Mouse (Mus musculus) hematopoietic multipotent progenitor cell, adult 10-12 weeks (in vitro differentiated cells): ENCODE measurements around the gene Ahnak. TPM values are rescaled to one million over a fixed set of nuclear protein-coding genes. Genes with fewer than 3 reads are reported as not detected.

Experiments used
- polyA plus RNA-seq: library from polyadenylated mRNA; stranded (reverse); fragments of >175 nt; gene quantifications from 2 replicates; pipeline ENCODE4 v1.2.3, GENCODE M21; 2012; ENCODE audit warnings: low replicate concordance

Gene Ahnak
- 112 and 248 TPM in 2 replicates for polyA plus RNA-seq

DNA sequence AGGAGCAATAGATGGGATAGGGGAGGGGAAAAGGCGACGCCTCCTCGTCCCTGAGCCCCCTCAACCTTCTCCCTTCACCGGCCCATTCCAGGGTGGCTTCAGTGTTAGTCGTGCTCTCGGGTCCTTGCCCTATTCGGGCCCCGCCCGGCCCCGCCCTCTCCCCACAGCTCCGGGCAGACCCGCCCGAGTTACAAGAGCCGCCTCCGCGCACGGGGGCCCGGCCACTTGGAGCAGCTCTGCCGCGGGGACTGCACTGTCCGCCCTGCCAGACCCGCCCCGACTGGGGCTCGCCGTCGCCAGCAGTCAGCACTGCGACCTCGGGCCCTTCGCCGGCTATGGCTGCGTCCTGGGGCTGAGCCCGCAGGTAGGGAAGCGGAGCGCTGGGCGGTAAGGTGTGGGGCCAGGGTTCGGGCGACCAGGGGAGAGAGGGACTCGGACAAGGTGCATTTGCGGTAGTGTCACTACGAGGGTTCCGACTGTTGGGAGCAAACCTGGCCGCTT, at the start of gene Ahnak:
Gene Ahnak (plus strand): TSS at position 219 of the 501 bp plus-strand sequence.

DNA sequence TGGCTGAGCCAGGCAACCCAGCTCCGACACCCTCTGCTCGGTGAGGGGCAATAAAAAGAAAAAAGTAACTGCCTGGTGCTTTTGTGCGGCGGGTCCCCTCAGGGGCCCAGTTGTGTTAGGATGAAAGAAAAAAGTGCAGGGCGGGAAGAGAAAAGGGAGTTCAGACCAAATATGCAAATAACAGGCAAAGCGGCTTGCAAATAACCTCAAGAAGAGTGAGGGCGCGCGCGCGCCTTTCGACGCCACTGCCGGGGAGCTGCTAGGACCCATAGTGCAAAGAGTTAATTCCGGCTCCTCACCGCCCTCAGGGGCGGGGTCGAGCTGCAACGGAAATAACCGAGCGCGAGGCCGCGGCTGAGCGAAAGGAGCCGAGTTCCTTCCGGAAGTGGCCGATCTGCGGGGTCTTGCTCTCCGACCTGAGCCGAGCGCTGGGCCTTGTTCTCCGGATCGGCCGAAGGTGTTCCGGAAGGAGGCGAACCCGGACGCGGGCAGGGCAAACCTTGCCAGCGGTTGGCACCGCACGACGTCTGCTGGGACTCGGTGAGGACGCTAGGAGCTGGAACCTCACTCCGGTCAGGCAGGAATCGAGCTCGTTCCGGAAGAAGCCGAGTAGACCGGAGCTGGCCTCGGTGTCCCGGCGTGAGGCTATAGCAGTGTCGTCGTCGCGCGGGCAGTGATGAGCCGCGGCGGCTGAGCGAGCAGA, 47.4 kb upstream of the Ahnak start, which contains the start of gene Mta2:
Gene Mta2 (plus strand): TSS at position 361 of the 703 bp plus-strand sequence.

DNA sequence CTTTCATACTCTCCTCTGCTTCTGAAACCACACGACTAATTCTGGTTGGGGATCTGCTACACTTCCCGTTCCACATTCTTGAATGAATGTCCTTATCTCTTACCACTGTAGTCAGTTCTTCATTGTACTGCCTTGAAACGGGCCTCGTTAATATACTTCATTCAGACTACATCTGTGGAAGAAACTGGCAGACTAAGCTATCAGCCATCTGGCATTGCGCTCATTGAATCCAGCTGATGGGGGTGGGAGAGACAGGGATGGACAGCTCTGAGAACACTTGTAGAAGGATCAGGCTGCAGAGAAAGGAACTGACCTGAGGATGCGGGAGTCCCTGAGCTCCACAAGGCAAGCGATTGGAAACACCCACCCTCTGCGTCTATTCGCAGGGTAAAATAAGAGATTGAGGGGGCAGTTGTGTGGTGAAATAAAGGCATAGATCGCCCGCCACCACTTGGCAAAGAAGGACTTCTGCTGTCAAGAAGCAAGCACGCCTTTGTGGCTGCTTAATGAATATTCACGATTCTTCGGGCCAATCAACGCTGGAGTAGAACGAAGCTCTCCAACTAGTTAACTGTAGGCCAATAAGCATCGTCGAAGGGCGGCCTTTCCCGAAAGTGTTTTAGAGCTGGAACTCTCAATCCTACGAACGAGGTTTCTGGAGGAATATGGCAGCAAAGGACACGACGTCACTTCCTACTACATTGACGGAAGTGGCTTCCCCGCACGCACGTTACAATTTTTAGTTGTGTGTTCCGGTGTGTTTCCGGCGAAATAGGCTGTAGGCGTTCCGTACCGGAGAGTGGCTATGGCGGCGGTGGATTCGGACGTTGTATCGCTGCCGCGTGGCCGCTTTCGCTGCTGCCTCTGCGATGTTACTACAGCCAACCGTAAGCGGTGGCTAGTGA, 35.7 kb upstream of the Ahnak start, which contains the start of gene Tut1:
Gene Tut1 (plus strand): TSS at position 713 of the 905 bp plus-strand sequence.

DNA sequence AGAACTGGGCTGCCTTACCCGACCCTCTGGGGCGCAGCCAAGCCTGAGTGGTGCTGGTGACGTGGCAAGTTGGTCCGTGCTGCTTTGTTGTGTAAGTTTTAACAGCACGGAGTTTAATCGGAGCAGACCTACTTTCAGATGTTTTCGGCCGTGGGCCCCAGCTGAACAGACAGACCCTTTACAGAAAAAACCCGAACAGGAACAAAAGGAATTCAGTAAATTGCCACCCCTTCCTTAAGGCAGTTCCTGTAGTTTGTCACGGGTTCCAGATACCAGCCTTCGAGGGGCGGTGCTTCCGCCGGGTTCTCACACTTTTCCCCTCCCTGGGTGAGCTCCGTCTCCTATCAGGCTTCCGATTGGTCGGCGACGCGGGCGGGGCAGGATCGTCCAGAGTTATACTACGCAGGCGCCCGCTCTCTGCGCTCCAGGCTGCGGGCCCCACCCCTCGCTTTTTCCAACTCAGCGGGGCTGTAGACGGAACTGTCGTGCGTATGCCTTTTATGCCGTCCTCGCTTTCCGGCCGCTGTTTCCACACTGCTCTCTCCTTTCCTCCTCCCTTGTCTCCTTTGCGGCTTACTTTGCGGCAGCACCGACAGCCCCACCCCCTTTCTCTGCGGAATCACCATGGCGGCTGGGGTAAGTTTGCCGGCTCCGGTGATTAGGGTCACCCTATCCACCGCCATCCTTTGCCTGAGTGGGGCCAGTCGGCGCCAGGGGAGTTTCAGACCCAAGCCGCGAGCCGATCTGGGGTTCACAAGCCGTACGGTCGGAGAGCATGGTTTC, 22.3 kb upstream of the Ahnak start, which contains the start of gene Eef1g:
Gene Eef1g (plus strand): TSS at position 452 of the 783 bp plus-strand sequence.

DNA sequence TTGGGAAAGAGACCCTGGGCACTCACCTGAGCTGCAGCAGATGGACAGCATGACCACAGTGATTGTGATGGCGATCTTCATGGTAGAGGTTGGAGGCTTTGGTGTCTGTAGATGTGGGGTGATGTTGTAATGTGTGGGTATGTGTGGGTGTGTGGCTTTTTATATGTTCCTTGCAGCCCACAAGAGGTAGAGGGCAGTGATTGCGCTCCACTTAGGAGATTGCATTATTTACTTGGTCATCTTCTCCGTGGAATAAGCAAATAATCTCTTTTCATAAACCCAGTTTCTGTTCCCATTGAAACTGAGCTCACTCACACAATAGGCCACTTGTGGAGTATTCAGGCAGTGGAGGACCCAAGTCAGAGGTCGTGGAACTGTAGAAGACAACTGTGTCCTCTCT, 98.7 kb downstream of the Ahnak start, which contains the start of gene Scgb1a1:
Gene Scgb1a1 (minus strand): TSS at position 138 of the 400 bp plus-strand sequence.

Other genes starting within 250 kb of the Ahnak start
- gene 1700092M07Rik, start 248.6 kb upstream of the Ahnak start, polyA plus RNA-seq, result 0.47 TPM in 1 of 2 replicates, not detected in the other
- gene Stx5a, start 247.9 kb upstream of the Ahnak start, polyA plus RNA-seq, result 33.5 and 37.6 TPM in 2 replicates
- 85.7 and 111 TPM in 2 replicates for gene Nxf1, start 232.2 kb upstream of the Ahnak start, polyA plus RNA-seq
- 40.2 and 65.2 TPM in 2 replicates for gene Tmem223, start 218.3 kb upstream of the Ahnak start, polyA plus RNA-seq
- gene Tmem179b, start 214.8 kb upstream of the Ahnak start, polyA plus RNA-seq, result 27.4 and 93.5 TPM in 2 replicates
- 18.5 and 32.1 TPM in 2 replicates for gene Taf6l, start 202.9 kb upstream of the Ahnak start, polyA plus RNA-seq
- 6.5 and 12.8 TPM in 2 replicates for gene Polr2g, start 190.7 kb upstream of the Ahnak start, polyA plus RNA-seq
- gene Zbtb3, start 186.7 kb upstream of the Ahnak start, polyA plus RNA-seq, result 1.5 and 2.5 TPM in 2 replicates
- gene Ttc9c, start 170.0 kb upstream of the Ahnak start, polyA plus RNA-seq, result 6.1 and 6.4 TPM in 2 replicates
- gene Hnrnpul2, start 169.3 kb upstream of the Ahnak start, polyA plus RNA-seq, result 83.1 and 207 TPM in 2 replicates
- gene AC129217.1, start 159.5 kb upstream of the Ahnak start, polyA plus RNA-seq, result 71.4 and 191 TPM in 2 replicates
- 65.8 and 85.4 TPM in 2 replicates for gene Bscl2, start 151.8 kb upstream of the Ahnak start, polyA plus RNA-seq
- gene Gng3, start 150.1 kb upstream of the Ahnak start, polyA plus RNA-seq, result 0.07 and 0.16 TPM in 2 replicates
- gene Lrrn4cl, start 138.5 kb upstream of the Ahnak start, polyA plus RNA-seq, result 0.12 TPM in 1 of 2 replicates, not detected in the other
- gene Ubxn1, start 117.8 kb upstream of the Ahnak start, polyA plus RNA-seq, result 106 and 169 TPM in 2 replicates
- gene Uqcc3, start 108.4 kb upstream of the Ahnak start, polyA plus RNA-seq, result 39.7 and 52.0 TPM in 2 replicates
- gene Lbhd1, start 105.6 kb upstream of the Ahnak start, polyA plus RNA-seq, result 0.17 and 0.48 TPM in 2 replicates
- not detected in 2 replicates for gene Gm49403, start 105.4 kb upstream of the Ahnak start, polyA plus RNA-seq
- 10.0 and 58.5 TPM in 2 replicates for gene 1810009A15Rik, start 100.4 kb upstream of the Ahnak start, polyA plus RNA-seq
- gene Gm49416, start 100.4 kb upstream of the Ahnak start, polyA plus RNA-seq, result 5.1 TPM in 1 of 2 replicates, not detected in the other
- 30.0 and 30.8 TPM in 2 replicates for gene Ints5, start 96.3 kb upstream of the Ahnak start, polyA plus RNA-seq
- 45.2 and 49.2 TPM in 2 replicates for gene Ganab, start 91.2 kb upstream of the Ahnak start, polyA plus RNA-seq
- 169 and 181 TPM in 2 replicates for gene B3gat3, start 68.9 kb upstream of the Ahnak start, polyA plus RNA-seq
- 13.0 and 33.9 TPM in 2 replicates for gene Rom1, start 59.9 kb upstream of the Ahnak start, polyA plus RNA-seq
- gene Eml3, start 59.7 kb upstream of the Ahnak start, polyA plus RNA-seq, result 90.5 and 184 TPM in 2 replicates
- 55.2 and 56.3 TPM in 2 replicates for gene Mta2, start 47.4 kb upstream of the Ahnak start, polyA plus RNA-seq
- gene Tut1, start 35.4 kb upstream of the Ahnak start, polyA plus RNA-seq, result 33.0 and 33.4 TPM in 2 replicates
- 21.6 and 58.7 TPM in 2 replicates for gene Eef1g, start 22.2 kb upstream of the Ahnak start, polyA plus RNA-seq
- gene Scgb1a1, start 98.7 kb downstream of the Ahnak start, polyA plus RNA-seq, result not detected in 2 replicates
- gene Asrgl1, start 146.4 kb downstream of the Ahnak start, polyA plus RNA-seq, result 37.7 and 75.7 TPM in 2 replicates